In genomic region chr10:21790991-21791390, GRCm38 (mm10) we compare ENCODE assay signal across 23 mouse cellular contexts.
DNase-seq lines count a peak whose midpoint lies in the region; ATAC-seq and TF ChIP-seq lines count a peak whose summit lies in the region.
"Had no signal": no experiment of that assay in that cellular context is flagged by ENCODE, and none has a peak within 500 bp of the region (broad histone marks: within the 10 kb centered on the region; RNA-seq: fewer than 3 reads in every experiment).

No protein-coding gene starts in this region.

- no peak overlapping the region for H3K4me2 ChIP-seq in forebrain, embryonic 14.5 days (ENCODE audit: low read length)
- H3K4me2 ChIP-seq: embryonic facial prominence, embryonic 12.5 days; forebrain, embryonic 13.5 days; heart, embryonic 12.5 days; hindbrain, embryonic 12.5 days had no signal

- no peaks in the 10 kb centered on the region for H3K9me3 ChIP-seq in forebrain, embryonic 14.5 days (replicated peaks; ENCODE audit: control insufficient read depth, low read length)
- H3K9me3 ChIP-seq: embryonic facial prominence, embryonic 12.5 days; forebrain, embryonic 13.5 days; heart, embryonic 12.5 days; hindbrain, embryonic 12.5 days; midbrain, embryonic 10.5 days had no signal

- H3K79me2 ChIP-seq in C2C12 (ENCODE audit: control insufficient read depth, insufficient read depth), result no peaks in the 10 kb centered on the region

- no peak overlapping the region for H3K9ac ChIP-seq in forebrain, embryonic 14.5 days (ENCODE audit: low read length)
- H3K9ac ChIP-seq: embryonic facial prominence, embryonic 12.5 days; forebrain, embryonic 13.5 days; heart, embryonic 12.5 days; hindbrain, embryonic 12.5 days had no signal

- H3K27me3 ChIP-seq in C2C12 (ENCODE audit: control insufficient read depth, insufficient read depth, insufficient read length), result no peaks in the 10 kb centered on the region
- H3K27me3 ChIP-seq in forebrain, embryonic 14.5 days (replicated peaks; ENCODE audit: control insufficient read depth, insufficient read depth, low read length), result no peaks in the 10 kb centered on the region
- H3K27me3 ChIP-seq: embryonic facial prominence, embryonic 12.5 days; forebrain, embryonic 13.5 days; heart, embryonic 12.5 days; hindbrain, embryonic 12.5 days; Patski had no signal

- WGBS in forebrain, embryonic 14.5 days, result 97% methylated on average over 3 of the region's 3 CpGs

- ATAC-seq in CD4-positive, CD25-positive, alpha-beta regulatory T cell, adult 4 months, result no peak
- no peak for ATAC-seq in forebrain, embryonic 14.5 days
- ATAC-seq: forebrain, embryonic 13.5 days had no signal

- peak; percentile 7 for DNase-seq in CD4-positive, CD25-positive, alpha-beta regulatory T cell, adult 2 months (ENCODE audit: low read depth, low spot score)
- DNase-seq in c-Kit-positive CD71-negative TER-119-negative erythroid progenitor cells, embryonic 14.5 days (ENCODE audit: low read depth), result peak; percentile 17
- peak; percentile 44 for DNase-seq in naive thymus-derived CD4-positive, alpha-beta T cell, adult 2 months (ENCODE audit: low read depth)
- no peak for DNase-seq in right cerebral cortex, adult 2 months (ENCODE audit: low spot score in 2 of 2)
- DNase-seq in urinary bladder, postnatal 10 days (ENCODE audit: low spot score), result no peak
- DNase-seq in forebrain, embryonic 14.5 days (ENCODE audit: low spot score), result no peak
- DNase-seq: adrenal gland, adult 8-10 months; cerebellum, adult 18-20 months; cerebellum, postnatal 14 days; heart, postnatal 14 days; right cerebral cortex, postnatal 25 days; spleen, adult 18-20 months had no signal

- H3K4me1 ChIP-seq in forebrain, embryonic 14.5 days (ENCODE audit: control insufficient read depth, insufficient read depth, low read length), result no peaks in the 10 kb centered on the region
- H3K4me1 ChIP-seq: forebrain, embryonic 13.5 days had no signal

- no peak for TF ChIP-seq CTCF in C2C12 (IDR thresholded peaks at IDR 0.05; ENCODE audit: control insufficient read depth, insufficient read depth, insufficient read length)

- no peak overlapping the region for H3K4me3 ChIP-seq in C2C12 (ENCODE audit: insufficient read depth, poor library complexity, severe bottlenecking)
- H3K4me3 ChIP-seq in forebrain, embryonic 14.5 days (ENCODE audit: low read depth, low read length), result no peak overlapping the region
- H3K4me3 ChIP-seq: embryonic facial prominence, embryonic 12.5 days; erythroblast, embryonic 14.5 days; forebrain, embryonic 13.5 days; heart, embryonic 12.5 days; hindbrain, embryonic 12.5 days; left cerebral cortex, adult 2 months; midbrain, embryonic 10.5 days had no signal

- H3K27ac ChIP-seq in forebrain, embryonic 14.5 days (ENCODE audit: low read depth, low read length), result no peak overlapping the region
- H3K27ac ChIP-seq: embryonic facial prominence, embryonic 12.5 days; forebrain, embryonic 13.5 days; hindbrain, embryonic 12.5 days; left cerebral cortex, adult 2 months; macrophage; midbrain, embryonic 10.5 days had no signal

- H3ac ChIP-seq in C2C12 (ENCODE audit: control insufficient read depth, insufficient read length, low read depth), result no peak overlapping the region

- H3K36me3 ChIP-seq in C2C12 (ENCODE audit: control insufficient read depth, insufficient read depth), result no peaks in the 10 kb centered on the region
- H3K36me3 ChIP-seq in forebrain, embryonic 14.5 days (ENCODE audit: control insufficient read depth, insufficient read depth, low read length), result no peaks in the 10 kb centered on the region
- H3K36me3 ChIP-seq: embryonic facial prominence, embryonic 12.5 days; heart, embryonic 12.5 days; hindbrain, embryonic 12.5 days; midbrain, embryonic 10.5 days had no signal

- H3K79me3 ChIP-seq in C2C12 (ENCODE audit: low read depth), result no peaks in the 10 kb centered on the region

TF ChIP-seq in C2C12, 6 proteins besides CTCF, POLR2A, EP300 and RAD21:
- TF ChIP-seq MYOG (IDR thresholded peaks at IDR 0.05; ENCODE audit: control insufficient read depth, extremely low read depth, insufficient read length), result no peak
- TF ChIP-seq MYOD1 (IDR thresholded peaks at IDR 0.05; ENCODE audit: control insufficient read depth, insufficient read length, low read depth), result peak; percentile 57
- TF ChIP-seq USF1 (IDR thresholded peaks at IDR 0.05; ENCODE audit: low read depth), result no peak
- TF ChIP-seq CEBPB (IDR thresholded peaks at IDR 0.05; ENCODE audit: low read depth), result no peak
- peak; percentile 65 for TF ChIP-seq MAX (IDR thresholded peaks at IDR 0.05)
- peak; percentile 5 for TF ChIP-seq FOSL1 (IDR thresholded peaks at IDR 0.05; ENCODE audit: insufficient read depth, low read length, poor library complexity, severe bottlenecking)
TF ChIP-seq in C2C12: peak in this region for 3.

Comparison
In these comparisons a context has a peak if more than half of its experiments do, and no peak if none do; other contexts are left out.
1. DNase-seq: peak in CD4-positive, CD25-positive, alpha-beta regulatory T cell, adult 2 months (single experiment), c-Kit-positive CD71-negative TER-119-negative erythroid progenitor cells, embryonic 14.5 days (single experiment) and naive thymus-derived CD4-positive, alpha-beta T cell, adult 2 months (single experiment); none in right cerebral cortex, adult 2 months (0 of 2), urinary bladder, postnatal 10 days (single experiment) and forebrain, embryonic 14.5 days (single experiment).